Mouse (Mus musculus) urinary bladder, postnatal 36 days (tissue): ENCODE measurements around the gene Col4a1.
A peak's percentile ranks its signal among the peaks of the same experiment; 100 is the strongest.

Experiments
- DNase-seq, 2 experiments: peaks; one replicate each; pipeline ENCODE4 v3.0.0; 2022; ENCODE audit warnings: low spot score in 2 of 2, mixed read lengths in 1 of 2

Col4a1 gene

GRCm38 (mm10) chr8:11181420-11182147 lies 131.0 kb downstream of the Col4a1 start:
- no peak for DNase-seq

GRCm38 (mm10) chr8:11179869-11180268 lies 132.8 kb downstream of the Col4a1 start:
- DNase-seq = no peak

GRCm38 (mm10) chr8:11176393-11176792 lies 136.2 kb downstream of the Col4a1 start:
- DNase-seq = no peak

GRCm38 (mm10) chr8:11173284-11174191 lies 139.1 kb downstream of the Col4a1 start:
- DNase-seq = peak; percentile 20 to 52

GRCm38 (mm10) chr8:11171526-11171925 lies 141.1 kb downstream of the Col4a1 start:
- peak in 1 of 2 experiments; percentile 49 for DNase-seq

- no peak for DNase-seq
These were observed 143.2 kb downstream of the Col4a1 start for GRCm38 (mm10) chr8:11169383-11169782.

GRCm38 (mm10) chr8:11168780-11169179 lies 143.8 kb downstream of the Col4a1 start:
- no peak for DNase-seq

- DNase-seq = no peak
These were observed 144.7 kb downstream of the Col4a1 start for GRCm38 (mm10) chr8:11167955-11168354.

- DNase-seq = no peak
These were observed 147.0 kb downstream of the Col4a1 start for GRCm38 (mm10) chr8:11165592-11165991.

GRCm38 (mm10) chr8:11156319-11156692 lies 156.3 kb downstream of the Col4a1 start:
- no peak for DNase-seq

GRCm38 (mm10) chr8:11155579-11156318 lies 156.9 kb downstream of the Col4a1 start:
- DNase-seq = peak; percentile 28 to 31

- DNase-seq = no peak
These were observed 162.4 kb downstream of the Col4a1 start for GRCm38 (mm10) chr8:11150268-11150667.

- DNase-seq = no peak
These were observed 163.3 kb downstream of the Col4a1 start for GRCm38 (mm10) chr8:11149201-11149810.

- DNase-seq = no peak
These were observed 163.8 kb downstream of the Col4a1 start for GRCm38 (mm10) chr8:11148797-11149196.
